Mouse (Mus musculus) thymus, postnatal 25 days (tissue): ENCODE measurements at regions not wholly inside any gene's neighbourhood (a gene's known extent, or its start where the extent isn't known, plus 50 kb on each side); places are given as distances from the start of the nearest gene placed in this dataset.

Experiments
- DNase-seq: peaks from one replicate; pipeline ENCODE4 v3.0.0; 2022

DNA sequence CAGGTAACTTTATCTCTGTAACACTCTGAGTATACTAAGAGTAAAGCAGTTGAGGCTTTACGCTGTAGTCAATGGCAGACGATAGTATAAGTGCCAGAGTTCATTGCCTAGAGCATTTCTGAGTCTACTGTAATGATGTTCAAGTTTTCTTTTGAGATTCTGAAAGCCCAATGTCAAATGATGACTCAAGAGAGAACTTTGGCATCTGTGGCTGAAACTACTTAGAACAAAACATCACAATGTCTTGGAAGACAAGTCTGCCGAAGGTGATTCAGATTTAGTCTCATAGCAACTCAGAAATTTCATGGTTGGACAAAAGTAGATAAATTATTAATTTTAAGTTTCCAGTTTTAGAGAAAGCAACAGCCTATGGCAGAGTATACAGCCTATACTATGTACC, 474.2 kb upstream of the A1bg start:
- DNase-seq: no peak

- DNase-seq: no peak
Measured at GRCm38 (mm10) chr15:61395296-61395826, 472.5 kb upstream of the A1bg start.

DNA sequence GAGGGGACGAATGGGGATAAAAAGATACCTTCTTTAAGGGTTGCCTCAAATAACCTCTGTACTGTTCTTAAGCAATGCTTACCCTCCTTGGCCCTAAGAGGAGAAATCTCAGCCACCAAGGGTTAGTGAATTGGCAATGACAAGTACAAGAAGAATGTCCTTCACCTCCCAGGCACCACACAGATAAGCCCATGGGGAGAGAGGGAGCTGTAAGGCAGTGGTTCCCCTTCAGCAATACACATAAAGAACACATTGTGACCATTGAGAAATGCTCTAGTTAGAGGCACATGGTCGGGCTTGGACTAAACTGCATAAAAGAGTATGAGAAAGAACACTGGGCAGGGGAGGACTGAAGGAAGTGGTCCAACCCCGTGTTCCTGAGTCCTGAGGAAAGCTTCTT, 457.9 kb upstream of the A1bg start:
- DNase-seq: no peak

DNA sequence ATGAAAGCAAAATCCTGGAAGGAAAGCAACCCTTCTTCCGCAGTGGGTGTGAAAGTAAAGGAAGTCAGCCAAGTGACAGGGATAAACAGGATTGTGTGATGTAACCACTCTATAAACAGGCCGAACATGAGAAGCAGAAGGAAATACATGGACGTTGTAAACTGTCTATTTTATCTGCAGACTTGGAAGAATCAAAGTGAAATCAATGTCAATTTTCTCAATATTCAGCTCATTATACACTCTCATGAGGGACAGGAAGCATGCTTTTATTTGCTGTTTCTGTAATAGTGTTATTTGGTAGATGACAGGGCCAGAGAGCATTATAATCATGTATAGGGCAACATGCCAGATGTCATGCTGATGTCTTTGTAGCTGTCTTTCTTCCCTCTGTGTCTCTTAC, 443.5 kb upstream of the A1bg start:
- no peak for DNase-seq

DNA sequence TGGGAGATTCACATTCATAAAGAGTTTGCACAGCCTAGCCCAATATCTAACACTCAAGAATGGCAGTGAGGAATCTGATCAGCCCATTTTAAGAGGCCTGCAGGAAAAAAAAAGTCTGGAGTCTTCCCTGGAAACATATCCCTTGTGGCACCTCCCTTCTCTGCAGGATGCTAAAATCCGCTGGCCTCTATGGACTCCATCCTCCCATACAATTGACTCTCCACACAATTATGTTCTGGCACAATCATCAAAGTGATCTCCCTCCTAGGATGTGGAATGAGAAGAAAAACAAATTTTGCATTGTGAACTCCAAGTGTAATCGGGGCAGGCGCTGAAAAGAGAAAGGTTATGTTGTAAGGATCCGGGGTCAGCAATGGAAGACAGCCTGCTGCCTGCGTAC, 442.7 kb upstream of the A1bg start:
- no peak for DNase-seq

GRCm38 (mm10) chr15:61364461-61364860, 441.6 kb upstream of the A1bg start:
- no peak for DNase-seq

DNA sequence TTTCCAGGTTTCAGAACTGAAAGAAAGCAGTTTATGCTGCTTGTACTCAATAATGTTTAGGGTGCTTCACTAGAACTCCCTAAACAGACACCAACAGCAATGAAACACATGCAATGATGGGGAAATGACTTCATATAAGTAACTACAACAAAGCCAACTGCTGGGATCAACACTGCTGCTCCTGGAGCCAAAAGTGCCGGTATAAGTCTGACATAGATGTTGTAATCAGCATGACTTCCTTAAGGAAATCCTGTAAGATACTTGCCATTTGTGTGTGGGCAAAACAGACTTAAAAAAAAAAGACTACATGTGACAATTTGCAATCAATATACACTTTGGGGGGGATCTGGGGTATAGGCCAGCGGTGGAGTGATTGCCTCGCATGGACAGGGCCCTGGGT, 438.4 kb upstream of the A1bg start:
- DNase-seq: no peak

GRCm38 (mm10) chr15:61355344-61355743, 432.5 kb upstream of the A1bg start:
- no peak for DNase-seq

- peak; percentile 2 for DNase-seq
Measured at GRCm38 (mm10) chr15:61351729-61352342, 429.0 kb upstream of the A1bg start.

- no peak for DNase-seq
Measured at GRCm38 (mm10) chr15:61345101-61345500, 422.3 kb upstream of the A1bg start.

DNA sequence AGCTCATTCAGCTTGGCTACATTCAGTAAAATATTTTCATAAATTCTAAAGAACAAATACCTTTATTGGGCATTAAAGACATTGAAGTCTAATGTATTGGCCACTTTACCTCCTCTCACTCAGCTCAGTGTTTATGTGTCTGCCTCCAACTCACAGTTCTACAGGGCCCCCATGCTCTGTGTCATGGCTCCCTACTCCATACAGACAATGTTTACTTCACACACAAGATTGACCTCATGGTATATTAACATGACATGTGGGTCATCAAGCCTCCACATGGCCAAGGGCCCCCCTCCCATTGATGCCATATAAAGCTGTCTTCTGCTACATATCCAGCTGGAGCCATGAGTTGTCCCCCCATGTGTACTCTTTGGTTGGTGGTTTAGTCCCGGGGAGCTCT, 419.8 kb upstream of the A1bg start:
- DNase-seq: no peak

GRCm38 (mm10) chr15:61327925-61328324, 405.1 kb upstream of the A1bg start:
- DNase-seq: no peak

DNA sequence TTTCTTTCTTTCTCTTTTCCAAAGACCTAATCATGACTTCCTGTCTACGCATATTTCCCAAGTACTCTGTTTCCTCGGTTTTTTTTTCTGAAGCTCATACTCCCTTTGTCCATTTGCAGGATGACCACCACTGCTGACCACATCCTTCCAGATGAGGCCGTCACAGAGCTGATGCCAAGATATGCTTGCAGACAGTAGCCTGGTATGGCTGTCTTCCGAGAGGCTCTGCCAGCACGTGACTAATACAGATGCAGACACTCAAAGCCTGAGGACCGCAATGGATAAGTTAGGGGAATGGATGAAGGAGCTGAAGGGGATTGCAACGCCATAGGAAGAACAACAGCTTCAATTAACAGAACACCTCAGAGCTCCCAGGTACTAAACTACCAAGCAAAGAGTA, 399.4 kb upstream of the A1bg start:
- no peak for DNase-seq

DNA sequence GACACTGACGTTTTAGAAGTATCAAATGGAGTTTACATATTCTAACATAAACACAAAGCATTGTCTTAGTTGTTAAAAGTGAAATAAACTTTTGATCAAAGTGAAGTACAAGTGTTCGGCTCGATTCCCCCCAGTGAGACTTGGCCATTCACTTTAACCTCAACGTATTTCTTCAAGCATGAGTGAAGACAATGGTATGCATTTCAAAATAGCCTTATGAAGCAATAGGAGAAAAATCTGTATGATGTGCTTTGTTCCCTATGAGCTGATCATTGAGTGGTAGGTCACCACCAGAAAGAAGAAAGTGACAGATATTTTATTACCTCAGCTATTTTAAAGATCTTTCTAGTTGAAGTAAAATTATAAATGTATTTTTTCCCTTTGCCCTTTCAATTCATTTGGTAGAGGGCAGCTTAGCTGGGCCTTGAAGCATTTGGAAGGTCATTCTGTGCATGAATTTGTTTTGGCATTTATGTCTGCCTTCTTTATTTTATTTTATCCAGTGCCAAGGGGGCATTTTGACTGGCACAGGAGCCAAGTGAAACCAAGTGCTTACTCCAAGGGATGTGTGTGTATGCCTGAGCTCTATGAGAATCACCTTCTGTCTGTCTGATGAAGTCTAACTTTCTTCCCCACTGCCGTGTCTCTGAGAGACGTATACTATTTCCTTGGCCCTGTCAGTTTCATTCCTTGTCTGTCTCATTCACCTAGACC, 386.8 kb upstream of the A1bg start:
- no peak for DNase-seq

GRCm38 (mm10) chr15:61308936-61309335, 386.1 kb upstream of the A1bg start:
- no peak for DNase-seq

DNA sequence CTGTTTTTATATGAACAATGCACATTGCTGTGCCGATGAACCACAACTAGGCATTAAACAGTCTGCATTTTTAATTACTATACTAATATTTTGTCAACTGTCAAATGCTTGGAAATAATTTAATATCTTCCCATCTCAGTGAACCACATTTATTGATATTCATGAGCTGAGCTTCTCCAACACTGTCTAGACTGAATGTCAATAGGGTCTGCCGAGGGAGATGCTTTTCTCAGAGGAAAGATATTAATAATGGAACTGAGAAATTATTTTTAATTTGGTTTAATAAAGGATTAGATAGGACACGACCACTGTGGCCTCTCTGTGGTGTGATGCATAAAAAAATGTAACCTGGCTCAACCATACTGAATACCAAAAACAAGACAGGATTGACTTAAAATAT, 381.7 kb upstream of the A1bg start:
- no peak for DNase-seq

GRCm38 (mm10) chr15:61299796-61300195, 377.0 kb upstream of the A1bg start:
- no peak for DNase-seq

- DNase-seq: no peak
Measured at GRCm38 (mm10) chr15:61297447-61298208, 374.8 kb upstream of the A1bg start.

DNA sequence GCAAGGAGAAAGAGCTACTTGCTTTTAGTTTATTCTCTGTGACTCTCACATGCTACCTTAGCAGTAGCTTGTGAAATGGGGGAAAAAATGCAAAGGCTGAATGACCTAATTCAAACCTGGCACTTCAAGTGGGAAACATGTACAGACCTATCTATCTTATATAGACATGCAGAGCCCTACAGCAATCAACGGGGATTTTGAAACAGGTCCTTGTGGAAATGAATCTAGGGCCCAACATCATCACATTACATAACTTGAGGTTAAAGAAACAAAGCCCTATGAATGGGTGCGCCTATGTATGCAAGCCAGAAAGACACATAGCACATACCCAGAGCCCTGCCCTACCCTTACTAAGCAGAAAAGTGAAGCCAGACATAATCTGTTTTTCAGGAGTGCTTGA, 371.8 kb upstream of the A1bg start:
- DNase-seq: no peak

DNA sequence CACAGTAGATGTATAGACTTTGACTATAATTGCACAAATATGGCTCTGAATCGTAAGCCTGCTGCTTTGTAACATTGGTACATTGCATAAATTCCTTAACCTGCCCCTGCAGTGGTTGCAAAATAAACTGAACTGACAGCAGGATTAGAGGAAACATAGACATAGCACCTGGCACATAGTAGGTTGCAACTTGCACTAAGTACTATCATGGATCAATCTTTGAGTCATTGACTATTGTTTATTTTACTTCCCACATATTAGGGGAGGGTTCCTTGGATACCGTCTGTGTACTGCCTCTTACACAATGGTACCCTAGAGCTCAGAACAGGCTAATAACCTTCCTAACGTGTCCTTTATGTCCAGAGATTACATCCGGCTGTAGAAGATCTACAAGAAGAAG, 371.3 kb upstream of the A1bg start:
- DNase-seq: no peak

GRCm38 (mm10) chr15:61268766-61269165, 346.0 kb upstream of the A1bg start:
- DNase-seq: no peak

- no peak for DNase-seq
Measured at GRCm38 (mm10) chr15:61259047-61259446, 336.2 kb upstream of the A1bg start.

GRCm38 (mm10) chr15:61244511-61244910, 321.7 kb upstream of the A1bg start:
- no peak for DNase-seq

- no peak for DNase-seq
Measured at GRCm38 (mm10) chr15:61242161-61242681, 319.4 kb upstream of the A1bg start.
